Mouse (Mus musculus): ENCODE measurements around the gene Wdr53.
A peak's percentile ranks its signal among the peaks of the same experiment; 100 is the strongest.
"Not testable (repeated sequence)": the region's sequence is repeated elsewhere in the genome, so short reads cannot be mapped to it uniquely, and the experiment has no call there.

DNA sequence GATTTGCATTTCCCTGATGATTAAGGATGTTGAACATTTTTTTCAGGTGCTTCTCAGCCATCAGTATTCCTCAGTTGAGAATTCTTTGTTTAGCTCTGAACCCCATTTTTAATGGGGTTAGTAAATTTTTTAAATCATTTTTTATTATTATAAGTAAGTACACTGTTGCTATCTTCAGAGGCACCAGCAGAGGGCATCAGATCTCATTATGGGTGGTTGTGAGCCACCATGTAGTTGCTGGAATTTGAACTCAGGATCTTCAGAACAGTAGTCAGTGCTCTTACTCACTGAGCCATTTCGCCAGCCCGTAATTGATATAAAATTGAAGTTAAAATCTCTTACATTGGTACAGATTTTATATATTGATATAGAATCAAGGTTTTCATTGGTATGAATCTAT lies 17.2 kb downstream of the Wdr53 start:
- TF ChIP-seq CTCF (IDR thresholded peaks at IDR 0.05; ENCODE audit: extremely low read depth, insufficient read depth, low read length): 0 out of 2 replicates have a peak, but pooled peaks have one; percentile 10
- TF ChIP-seq POLR2A (IDR thresholded peaks at IDR 0.05; ENCODE audit: extremely low read depth, insufficient read depth, low read length): not testable (repeated sequence)

Data from cortical plate, adult 2 months (tissue).